Mouse (Mus musculus) kidney, adult 2 months (tissue): ENCODE measurements around the gene Mlst8.

Source experiments
- CTCF ChIP-seq: fragments of 200-500 bp; conservative IDR thresholded peaks from 2 replicates; pipeline ENCODE4 v1.5.1; 2011; ENCODE audit warnings: low read depth, mild to moderate bottlenecking, control low read depth, low read length, moderate library complexity, mixed read lengths; ENCODE audit not compliant: insufficient read depth, insufficient read length
- POLR2A ChIP-seq: fragments of 200-500 bp; IDR thresholded peaks from one replicate; pipeline ENCODE4 v1.6.1; 2011; ENCODE audit warnings: low read depth, low read length, control low read depth

GRCm38 (mm10) chr17:24427170-24427557 is 51.7 kb downstream of the Mlst8 start:
- TF ChIP-seq CTCF (no peak), POLR2A (no peak)
